Mouse (Mus musculus) left cerebral cortex, adult 18-20 months (tissue): ENCODE results near the gene Wbp1. TPM values are rescaled to one million over a fixed set of nuclear protein-coding genes. Genes with fewer than 3 reads are reported as not detected.

Source experiments
- DNase-seq, 2 experiments: peaks; one replicate each; pipeline ENCODE4 v3.0.0; 2021 to 2022; ENCODE audit warnings: low spot score in 2 of 2, mixed read lengths in 1 of 2
- microRNA-seq, 2 experiments: library from miRNA; unstranded; fragments of <30 nt; microRNA quantifications; one replicate each; pipeline ENCODE4 v1.2.0; 2021
- total RNA-seq, 2 experiments: library from RNA; stranded (reverse); gene quantifications; 2 replicates each; pipeline ENCODE4 v1.2.3; 2021

Gene Wbp1
- total RNA-seq, 2 experiments from 2014 or later = 37.2 to 40.2 TPM

DNA sequence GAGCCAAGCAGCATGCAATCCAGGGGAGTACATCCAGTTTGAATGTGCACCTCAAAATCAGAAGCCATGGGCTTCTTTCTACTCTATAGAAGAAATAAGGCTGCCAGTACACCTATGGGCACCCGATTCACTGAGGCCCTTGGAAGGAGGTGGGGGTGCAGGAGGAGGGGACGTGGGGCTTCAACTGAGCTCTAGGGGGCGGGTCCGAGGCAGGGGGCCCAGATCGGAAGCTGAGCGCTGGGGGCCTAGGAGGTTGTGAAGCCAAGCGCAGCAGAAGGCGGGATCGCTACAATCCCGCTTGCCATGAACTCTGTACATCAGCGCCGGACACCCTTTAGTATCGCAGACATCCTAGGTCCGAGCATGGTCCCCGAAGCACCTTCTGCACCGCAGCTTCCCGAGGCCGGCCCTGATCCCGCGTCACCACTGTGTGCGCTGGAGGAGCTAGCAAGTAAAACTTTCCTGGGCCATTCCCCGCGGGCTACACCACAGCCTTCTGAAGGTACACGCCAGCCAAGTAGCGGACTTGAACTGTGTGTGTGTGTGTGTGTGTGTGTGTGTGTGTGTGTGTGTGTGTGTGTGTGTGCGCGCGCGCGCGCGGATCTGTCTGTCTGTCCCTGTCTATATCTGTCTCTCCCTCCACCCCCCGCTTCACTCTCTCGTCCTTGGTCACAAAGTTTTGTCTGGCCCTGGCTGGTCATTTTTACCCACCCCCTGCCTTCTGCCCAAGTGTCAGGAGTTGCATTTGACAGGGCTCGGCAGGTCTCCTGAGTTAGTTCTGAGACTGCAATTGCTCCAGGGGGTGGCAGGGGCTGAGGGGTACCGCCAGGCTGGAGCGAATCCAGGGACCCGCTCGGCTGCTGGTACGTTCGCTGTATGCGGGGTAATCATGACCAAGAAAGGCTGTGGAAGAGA lies 35.0 kb downstream of the Wbp1 start, which contains the start of gene Lbx2:
Gene Lbx2 (plus strand): TSS at position 247 of the 915 bp plus-strand sequence.
- DNase-seq = no peak

DNA sequence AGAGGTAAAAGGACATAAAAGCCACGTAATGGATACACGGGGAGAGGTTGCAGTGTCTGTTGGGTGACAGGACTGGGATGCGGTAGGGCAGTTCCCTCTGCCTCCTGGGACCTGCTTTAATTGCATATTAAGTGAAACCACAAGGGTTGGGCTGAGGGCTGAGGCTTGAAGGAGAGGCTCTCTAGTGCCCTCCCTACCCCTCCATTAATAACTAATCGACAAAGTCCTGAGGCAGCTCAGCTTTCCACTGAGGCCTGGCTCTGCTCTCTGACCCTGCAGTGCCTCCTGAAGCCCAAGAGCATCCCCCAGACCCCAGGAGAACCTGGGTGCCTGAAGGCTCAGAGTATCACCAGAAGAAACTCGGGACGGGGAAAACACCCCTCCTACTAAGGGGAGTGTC lies 36.9 kb downstream of the Wbp1 start:
- no peak for DNase-seq

DNA sequence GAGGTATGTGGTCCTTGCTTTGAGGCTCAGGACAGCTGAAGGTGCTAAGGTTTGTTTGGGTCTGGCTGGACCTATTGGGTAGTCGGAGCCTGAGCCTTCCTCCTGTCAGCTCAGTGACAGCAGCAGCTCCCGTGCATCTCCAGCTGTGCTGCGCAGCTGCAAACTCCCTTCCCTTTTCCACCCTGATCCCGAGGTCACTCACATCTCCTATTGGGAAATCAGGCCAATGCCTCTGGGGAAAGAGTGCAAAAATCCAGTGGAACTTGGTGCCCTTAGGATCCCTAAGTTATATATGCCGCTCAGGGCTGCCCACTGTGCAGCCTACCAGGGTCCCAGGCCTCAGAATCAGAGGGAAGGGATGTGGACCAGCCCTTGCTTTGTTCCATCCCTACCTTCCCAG lies 37.9 kb downstream of the Wbp1 start:
- no peak for DNase-seq

DNA sequence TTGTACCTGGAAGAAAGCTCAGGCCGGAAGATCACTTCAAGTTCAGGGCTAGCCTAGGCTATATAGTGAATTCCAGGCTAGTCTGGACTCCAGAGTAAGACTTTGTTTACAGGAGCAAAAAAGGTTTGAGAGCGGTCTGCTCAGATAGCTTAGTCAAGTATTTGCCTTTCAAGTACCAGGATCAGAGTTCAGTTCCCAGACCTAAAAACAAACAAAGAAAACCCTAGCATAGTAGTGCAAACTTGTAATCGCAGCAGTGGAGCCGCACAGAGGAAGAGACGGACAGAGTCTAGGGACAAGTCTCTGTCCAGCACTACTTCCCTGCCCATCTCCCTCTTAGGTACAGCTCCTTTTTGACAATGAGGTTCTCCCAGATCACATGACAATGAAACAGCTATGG lies 41.1 kb downstream of the Wbp1 start:
- no peak for DNase-seq

DNA sequence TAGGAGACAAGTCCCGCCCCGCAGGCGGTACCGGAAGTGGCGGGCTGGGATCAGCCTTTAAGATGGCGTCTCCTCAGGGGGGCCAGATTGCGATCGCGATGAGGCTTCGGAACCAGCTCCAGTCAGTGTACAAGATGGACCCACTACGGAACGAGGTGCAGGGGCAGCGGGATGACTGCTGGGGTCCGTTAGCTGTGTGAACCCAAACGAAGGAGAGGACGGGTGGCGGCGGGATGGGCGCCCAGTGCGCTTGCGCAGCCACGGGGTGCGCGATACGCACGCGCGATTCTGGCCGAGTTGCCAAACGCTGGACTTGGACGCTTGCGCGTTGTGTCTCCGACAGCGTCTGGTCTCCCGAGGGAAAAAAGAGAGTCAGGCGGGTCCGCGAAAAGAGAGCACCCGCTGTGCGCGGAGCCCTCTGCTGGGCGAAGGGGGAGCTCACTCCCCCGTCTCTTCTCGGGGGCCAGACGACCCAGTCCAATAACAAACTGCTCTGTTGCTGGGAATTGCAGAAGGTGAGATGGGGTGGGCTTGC lies 43.0 kb downstream of the Wbp1 start:
- peak; percentile 100 for DNase-seq

DNA sequence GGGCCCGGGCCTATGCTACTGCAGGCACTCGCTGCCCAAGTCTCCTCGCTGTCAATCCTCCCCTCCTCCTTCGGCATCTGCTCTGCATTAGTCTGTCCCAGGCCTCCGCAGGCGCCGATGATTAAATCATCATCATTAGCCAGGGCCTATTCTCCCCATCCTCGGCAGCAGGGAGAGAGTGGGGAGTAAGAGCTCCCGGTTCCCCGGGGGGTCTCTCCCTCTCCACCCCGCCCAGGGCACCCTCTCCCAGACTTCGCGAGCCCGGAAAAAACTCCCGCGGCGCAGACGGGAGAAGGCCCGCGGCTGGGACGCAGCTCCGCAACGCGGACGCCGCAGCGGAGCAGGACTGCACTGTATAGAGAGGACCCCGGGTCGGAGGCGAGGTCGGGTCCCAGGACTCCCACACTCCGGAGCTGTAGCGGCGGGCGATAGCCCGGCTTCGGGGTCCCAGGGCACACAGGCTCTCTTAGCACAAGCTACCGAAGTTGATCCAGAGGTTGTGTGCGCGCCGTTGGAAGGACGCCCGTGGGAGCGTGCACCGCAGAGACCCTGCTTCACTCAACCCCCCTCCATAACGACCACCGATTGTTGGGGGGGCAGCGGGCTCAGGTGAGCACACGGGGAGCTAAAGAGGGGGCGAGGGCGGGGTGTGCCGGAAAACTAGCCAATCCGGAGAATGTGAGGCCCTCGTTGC lies 43.6 kb downstream of the Wbp1 start, which contains the start of gene Pcgf1:
Gene Pcgf1 (plus strand): TSS at position 240 of the 694 bp plus-strand sequence.
- DNase-seq = peak; percentile 23 to 42

DNA sequence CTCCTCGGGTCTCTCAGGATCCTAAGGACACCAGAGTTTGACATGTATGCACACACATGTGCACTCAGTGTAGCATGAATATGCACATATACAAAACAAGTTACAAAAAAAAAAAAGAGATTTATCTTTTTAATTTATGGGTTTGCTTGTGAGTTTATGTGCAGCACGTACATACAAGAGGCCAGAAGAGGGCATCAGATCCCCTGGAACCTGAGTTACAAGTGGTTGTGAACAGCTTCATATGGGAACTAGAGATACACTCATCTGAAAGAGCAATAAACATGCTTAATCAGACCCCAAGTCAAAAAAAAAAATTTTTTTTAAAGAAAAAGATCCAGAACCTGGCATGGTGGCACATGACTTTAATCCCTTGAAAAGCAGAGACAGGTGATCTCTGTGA lies 46.4 kb downstream of the Wbp1 start:
- DNase-seq = no peak

DNA sequence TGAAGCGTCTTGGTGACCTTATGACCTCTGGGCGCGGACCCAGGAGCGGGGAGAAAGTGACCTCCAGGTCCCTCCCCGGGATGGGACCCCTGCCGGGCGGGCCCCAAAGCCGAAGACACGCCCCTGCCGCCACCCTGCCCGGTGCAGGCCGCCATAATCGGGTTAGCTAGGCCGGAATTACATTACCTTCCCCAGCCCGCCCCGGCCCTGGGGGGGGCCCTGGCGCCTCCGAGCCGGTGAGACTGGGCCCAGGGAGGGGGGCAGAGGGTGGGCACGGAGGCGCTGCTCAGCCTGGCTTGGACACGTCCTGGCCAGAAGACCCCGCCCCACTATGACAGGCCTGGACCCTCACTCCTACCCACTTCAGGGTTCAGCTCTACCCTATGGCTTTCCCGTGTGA lies 50.1 kb downstream of the Wbp1 start:
- no peak for DNase-seq

DNA sequence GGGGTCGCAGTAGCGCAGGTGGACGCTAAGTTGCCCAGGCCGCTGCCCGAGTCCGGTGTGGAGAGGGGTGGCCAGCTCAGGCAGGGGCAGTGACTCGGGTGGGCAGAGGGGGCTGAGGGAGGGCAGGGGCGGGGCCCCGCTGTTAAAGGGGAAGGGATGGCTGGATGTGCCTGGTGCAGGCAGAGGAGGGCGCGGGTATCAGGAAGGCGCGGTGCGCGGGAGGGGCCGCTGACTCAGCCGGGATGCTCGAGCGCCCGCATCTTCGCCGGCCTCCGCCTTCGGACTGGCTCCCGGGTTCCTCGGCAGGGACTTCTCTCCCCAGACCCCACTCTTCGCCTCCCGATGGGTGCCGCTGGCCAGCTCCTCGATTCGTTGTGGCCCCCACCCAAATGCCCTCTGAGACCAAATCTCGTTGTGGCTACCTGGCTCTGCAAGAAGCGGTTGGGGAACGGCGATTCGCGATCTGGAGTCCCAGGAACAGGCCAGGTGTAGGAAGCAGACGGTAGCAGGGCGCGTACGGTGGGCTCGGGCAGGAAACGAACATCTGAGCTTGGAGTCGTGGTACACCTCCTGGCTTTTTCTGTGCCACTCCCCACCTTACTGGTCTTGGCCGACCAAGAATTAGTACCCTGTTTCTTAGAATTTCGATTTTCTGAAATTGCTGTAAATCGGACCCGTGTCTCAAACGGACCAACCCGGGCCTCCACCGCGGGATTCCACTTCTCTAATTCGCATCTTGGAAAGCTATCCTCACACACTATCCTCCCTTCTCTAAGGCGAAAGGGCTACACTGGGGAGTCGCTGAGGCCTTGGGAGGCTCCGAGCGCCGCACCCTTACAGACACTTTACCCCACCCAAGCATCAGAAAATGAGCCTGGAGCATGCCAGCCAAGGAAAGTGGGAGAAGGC lies 50.8 kb downstream of the Wbp1 start:
- DNase-seq = no peak

DNA sequence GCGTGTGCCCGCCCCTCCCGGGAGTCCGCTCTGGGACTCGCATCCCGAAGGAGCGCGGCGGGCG lies 51.3 kb downstream of the Wbp1 start, which contains the start of gene Tlx2:
Gene Tlx2 (minus strand): TSS at position 47 of the 64 bp plus-strand sequence.
- DNase-seq = no peak

DNA sequence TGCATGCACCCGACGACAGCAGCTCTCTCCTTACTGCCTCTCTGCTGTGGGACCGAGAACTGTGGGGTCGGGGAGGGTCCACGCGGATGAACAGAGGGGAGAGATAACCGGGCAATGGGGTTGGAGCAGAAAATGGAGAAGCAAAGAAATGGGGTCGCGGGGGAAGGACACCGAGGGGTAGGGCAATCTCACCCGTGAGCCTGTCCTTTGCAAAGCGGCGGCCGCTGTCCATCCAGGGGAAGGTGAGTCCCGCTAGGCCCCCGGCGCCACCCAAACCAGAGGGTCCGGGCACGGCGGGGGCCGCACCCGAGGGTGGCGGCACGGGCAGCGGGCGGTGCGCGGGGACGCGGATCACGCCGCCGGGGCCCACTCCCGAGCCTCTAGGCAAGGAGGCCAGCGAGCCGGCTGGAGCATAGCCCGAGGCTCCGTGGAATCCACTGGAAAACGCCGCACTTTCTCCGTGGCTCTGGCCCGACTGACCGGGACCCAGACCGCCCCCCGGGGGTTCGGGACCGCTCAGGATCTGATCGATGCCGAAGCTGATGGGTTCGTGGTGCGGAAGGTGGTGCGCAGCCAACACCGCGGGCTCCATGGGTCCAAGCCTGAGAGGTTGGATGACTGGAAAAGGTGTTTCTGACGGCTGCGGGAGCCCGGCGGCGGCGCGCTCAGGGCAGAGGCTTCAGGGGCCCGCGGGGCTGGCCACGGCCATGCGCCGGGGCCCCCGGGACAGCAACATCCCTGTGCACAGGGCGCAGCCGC lies 51.7 kb downstream of the Wbp1 start:
- no peak for DNase-seq

Small RNAs within 50 kb of the gene (microRNA-seq; reads per million reads assigned to microRNA genes)
- 0 reads per million in 2 experiments for gene Mir3470a

Other genes starting within 250 kb of the Wbp1 start
- gene Sema4f, start 181.8 kb downstream of the Wbp1 start, total RNA-seq = 10 to 100 TPM; 37.8 to 41.2 TPM
- gene M1ap, start 174.7 kb downstream of the Wbp1 start, total RNA-seq = not detected
- gene Dok1, start 88.1 kb downstream of the Wbp1 start, total RNA-seq = 1 to 10 TPM; 1.8 to 2.7 TPM
- 1 to 10 TPM; 2.0 to 2.2 TPM for gene Loxl3, start 87.4 kb downstream of the Wbp1 start, total RNA-seq
- gene Aup1, start 67.0 kb downstream of the Wbp1 start, total RNA-seq = 100 to 1,000 TPM; 114 to 121 TPM
- gene Htra2, start 66.3 kb downstream of the Wbp1 start, total RNA-seq = 10 to 100 TPM; 37.7 to 46.2 TPM
- gene Dqx1, start 63.7 kb downstream of the Wbp1 start, total RNA-seq = under 1 TPM; 0.56 to 0.93 TPM
- gene Tlx2, start 51.3 kb downstream of the Wbp1 start, total RNA-seq = not detected
- 10 to 100 TPM; 27.0 to 30.3 TPM for gene Pcgf1, start 43.7 kb downstream of the Wbp1 start, total RNA-seq
- not detected for gene Lbx2, start 35.2 kb downstream of the Wbp1 start, total RNA-seq
- gene Ccdc142, start 20.0 kb downstream of the Wbp1 start, total RNA-seq = 1 to 10 TPM; 3.7 to 6.2 TPM
- gene Gm42688, start 19.9 kb downstream of the Wbp1 start, total RNA-seq = 1 to 10 TPM; 5.0 to 5.4 TPM
- 10 to 100 TPM; 54.5 to 59.6 TPM for gene Mrpl53, start 12.5 kb downstream of the Wbp1 start, total RNA-seq
- gene Mogs, start 6.1 kb downstream of the Wbp1 start, total RNA-seq = 10 to 100 TPM; 29.6 to 31.8 TPM
- 10 to 100 TPM; 23.1 to 26.3 TPM for gene Ino80b, start 3.9 kb upstream of the Wbp1 start, total RNA-seq
- gene Rtkn, start 13.9 kb upstream of the Wbp1 start, total RNA-seq = 10 to 100 TPM; 88.3 to 88.8 TPM
- 10 to 100 TPM; 33.0 to 33.3 TPM for gene Wdr54, start 34.8 kb upstream of the Wbp1 start, total RNA-seq
- 10 to 100 TPM; 33.9 to 35.7 TPM for gene 1700003E16Rik, start 34.8 kb upstream of the Wbp1 start, total RNA-seq
- gene Dctn1, start 44.4 kb upstream of the Wbp1 start, total RNA-seq = 100 to 1,000 TPM; 369 to 374 TPM
- under 1 TPM; 0.09 to 0.21 TPM for gene Slc4a5, start 98.3 kb upstream of the Wbp1 start, total RNA-seq
- 1 to 10 TPM; 6.5 to 6.7 TPM for gene Mthfd2, start 204.3 kb upstream of the Wbp1 start, total RNA-seq
- gene Mob1a, start 204.5 kb upstream of the Wbp1 start, total RNA-seq = 10 to 100 TPM; 17.9 to 22.5 TPM
- 10 to 100 TPM; 49.3 to 49.5 TPM for gene Bola3, start 227.6 kb upstream of the Wbp1 start, total RNA-seq